Mouse (Mus musculus) brain, embryonic 14.5 days (tissue): ENCODE data around the gene Tmem150b.

ENCODE experiments used
- CTCF ChIP-seq: fragments of 200-500 bp; IDR thresholded peaks from 2 replicates; pipeline ENCODE4 v1.5.1; 2012; ENCODE audit warnings: inconsistent platforms, mild to moderate bottlenecking, moderate library complexity, borderline replicate concordance; ENCODE audit not compliant: insufficient read depth, insufficient read length; ENCODE audit errors: extremely low read depth
- POLR2A ChIP-seq: fragments of 200-500 bp; IDR thresholded peaks from 2 replicates; pipeline ENCODE4 v1.6.1; 2012; ENCODE audit warnings: mild to moderate bottlenecking, inconsistent platforms, borderline replicate concordance; ENCODE audit not compliant: poor library complexity, insufficient read depth, insufficient read length, severe bottlenecking; ENCODE audit errors: extremely low read depth

DNA sequence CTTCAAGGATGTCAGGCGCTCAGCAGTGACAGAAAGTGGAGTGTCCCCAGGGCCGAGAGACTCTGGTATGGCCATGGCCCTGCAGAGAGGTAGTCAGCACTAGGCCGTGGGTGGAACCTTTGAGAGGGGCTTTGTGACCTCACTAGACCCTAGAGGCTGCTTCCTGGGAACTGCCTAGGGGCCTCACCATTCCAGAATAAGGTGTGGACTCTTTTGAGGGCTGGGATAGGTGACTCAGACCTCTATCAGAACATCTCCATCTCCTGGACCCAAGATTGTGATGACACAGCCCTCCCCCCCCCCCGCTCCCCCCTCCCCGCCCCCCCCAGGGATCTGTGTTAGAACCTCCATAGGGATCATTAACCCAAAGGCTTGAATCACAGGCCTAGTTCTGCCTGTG, 46.2 kb upstream of the Tmem150b start, which contains the start of gene Fam71e2:
- TF ChIP-seq CTCF (no peak), POLR2A (no peak)
